Mouse (Mus musculus): ENCODE data around the gene Lingo4.

GRCm38 (mm10) chr3:94373597-94374011 lies 24.7 kb upstream of the Lingo4 start:
- TF ChIP-seq CTCF (IDR thresholded peaks at IDR 0.05): no peak
- no peak for TF ChIP-seq POLR2A (IDR thresholded peaks at IDR 0.05; ENCODE audit: insufficient read depth, low read depth, low read length)
